Mouse (Mus musculus) intestine, embryonic 16.5 days (tissue): ENCODE results near the gene Gata5. TPM values are rescaled to one million over a fixed set of nuclear protein-coding genes. Genes with fewer than 3 reads are reported as not detected.
A peak's percentile ranks its signal among the peaks of the same experiment; 100 is the strongest.

Experiments used
- ATAC-seq: fragments of 200-750 bp; cut with Nextera tagmentation; 2 replicates; pipeline ENCODE4 v1.8.0; 2017; ENCODE audit warnings: moderate TSS enrichment, moderate library complexity
- H3K27ac ChIP-seq: fragments of 300-500 bp; sonication (generic); 2 replicates; pipeline ENCODE4 v1.5.1; 2014; ENCODE audit warnings: mild to moderate bottlenecking, low read length
- H3K27me3 ChIP-seq: fragments of 300-500 bp; sonication (generic); replicated peaks from 2 replicates; pipeline ENCODE4 v1.6.1; 2014; ENCODE audit warnings: low read length, control low read depth, mixed read lengths; ENCODE audit not compliant: control insufficient read depth, insufficient read depth
- H3K36me3 ChIP-seq: fragments of 300-500 bp; sonication (generic); 2 replicates; pipeline ENCODE4 v1.6.1; 2014; ENCODE audit warnings: low read length, control low read depth; ENCODE audit not compliant: control insufficient read depth, insufficient read depth
- H3K4me1 ChIP-seq: fragments of 300-500 bp; sonication (generic); 2 replicates; pipeline ENCODE4 v1.6.1; 2014; ENCODE audit warnings: low read length, control low read depth, mixed read lengths; ENCODE audit not compliant: control insufficient read depth, insufficient read depth
- H3K4me2 ChIP-seq: fragments of 300-500 bp; sonication (generic); 2 replicates; pipeline ENCODE4 v1.6.1; 2014; ENCODE audit warnings: low read depth, low read length, control low read depth
- H3K4me3 ChIP-seq: fragments of 300-500 bp; sonication (generic); 2 replicates; pipeline ENCODE4 v1.5.1; 2014; ENCODE audit warnings: mild to moderate bottlenecking, low read length
- H3K9ac ChIP-seq: fragments of 300-500 bp; sonication (generic); 2 replicates; pipeline ENCODE4 v1.6.1; 2014; ENCODE audit warnings: low read depth, low read length
- H3K9me3 ChIP-seq: fragments of 300-500 bp; sonication (generic); 2 replicates; pipeline ENCODE4 v1.6.1; 2016; ENCODE audit warnings: low read length, control low read depth; ENCODE audit not compliant: control insufficient read depth
- WGBS: fragments of 180-500 bp; shearing (Covaris S2); extraction: QIAGEN DNeasy Blood & Tissue Kit; methylation state at CpG from one replicate; pipeline ENCODE4 v1.1.7; 2014; 5-methylcytosine and 5-hydroxymethylcytosine counted together
- polyA plus RNA-seq: library from polyadenylated mRNA; unstranded; fragments of >200 nt; fragmentation: Nextera tagmentation; extraction: Ambion mirVana; gene quantifications from 2 replicates; pipeline ENCODE4 v1.2.1, GENCODE M21; 2015

Gata5 gene
- polyA plus RNA-seq, 1 experiment from 2014 or later = 10.3 TPM

GRCm38 (mm10) chr2:180277773-180278320 lies 56.7 kb downstream of the Gata5 start:
- peak overlapping the region; percentile 20; the same call in 1 of the 2 replicates for H3K9ac ChIP-seq
- ATAC-seq = no peak
- no peaks in the 10 kb centered on the region for H3K27me3 ChIP-seq
- H3K4me2 ChIP-seq = 0 out of 2 replicates have a peak overlapping the region, but pooled peaks have one; percentile 26
- 46% methylated on average over 8 of the region's 8 CpGs for WGBS
- H3K9me3 ChIP-seq = no peaks in the 10 kb centered on the region
- no peak overlapping the region for H3K4me3 ChIP-seq
- peak overlapping the region; percentile 93 for H3K27ac ChIP-seq
- H3K4me1 ChIP-seq = peaks cover 20% of the 10 kb centered on the region
- H3K36me3 ChIP-seq = no peaks in the 10 kb centered on the region

DNA sequence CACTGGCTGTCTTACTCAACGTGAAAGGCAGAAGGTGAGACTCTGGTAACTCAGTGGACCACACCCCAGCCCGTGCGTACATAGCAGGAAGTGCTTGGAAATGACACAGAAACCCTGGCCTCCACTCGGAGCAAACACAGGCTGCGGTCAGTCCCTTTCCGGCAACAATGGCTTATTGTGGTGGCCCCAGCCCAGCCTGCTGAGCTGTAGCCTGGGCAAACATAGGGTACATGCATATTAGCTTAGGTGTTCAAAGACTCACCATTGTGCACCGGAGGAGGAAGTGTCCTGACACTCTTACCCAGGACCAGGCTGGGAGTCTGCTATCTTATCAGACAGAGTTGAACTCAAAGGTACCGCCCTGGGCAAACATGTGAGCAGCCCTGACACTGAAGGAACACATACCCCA lies 57.6 kb downstream of the Gata5 start:
- WGBS = 41% methylated on average over 8 of the region's 8 CpGs
- H3K4me2 ChIP-seq = peak overlapping the region; percentile 31

GRCm38 (mm10) chr2:180276385-180276784 lies 58.1 kb downstream of the Gata5 start:
- Histone ChIP-seq H3K9ac (peak overlapping the region; percentile 12; the same call in 1 of the 2 replicates), H3K4me3 (no peak overlapping the region), H3K4me1 (peaks cover 32% of the 10 kb centered on the region), H3K36me3 (no peaks in the 10 kb centered on the region), H3K27me3 (no peaks in the 10 kb centered on the region), H3K27ac (peak overlapping the region; percentile 93), H3K9me3 (no peaks in the 10 kb centered on the region), H3K4me2 (peak overlapping the region; percentile 31)
- 40% methylated on average over 4 of the region's 4 CpGs for WGBS
- peak; percentile 0; the same call in 1 of the 2 replicates for ATAC-seq

More for the DNA sequence above, 57.6 kb downstream of the Gata5 start:
- Histone ChIP-seq H3K27me3 (no peaks in the 10 kb centered on the region), H3K9ac (peak overlapping the region; percentile 12), H3K36me3 (no peaks in the 10 kb centered on the region), H3K27ac (peak overlapping the region; percentile 93), H3K9me3 (no peaks in the 10 kb centered on the region), H3K4me1 (peaks cover 28% of the 10 kb centered on the region), H3K4me3 (no peak overlapping the region)
- ATAC-seq = peak; percentile 61

DNA sequence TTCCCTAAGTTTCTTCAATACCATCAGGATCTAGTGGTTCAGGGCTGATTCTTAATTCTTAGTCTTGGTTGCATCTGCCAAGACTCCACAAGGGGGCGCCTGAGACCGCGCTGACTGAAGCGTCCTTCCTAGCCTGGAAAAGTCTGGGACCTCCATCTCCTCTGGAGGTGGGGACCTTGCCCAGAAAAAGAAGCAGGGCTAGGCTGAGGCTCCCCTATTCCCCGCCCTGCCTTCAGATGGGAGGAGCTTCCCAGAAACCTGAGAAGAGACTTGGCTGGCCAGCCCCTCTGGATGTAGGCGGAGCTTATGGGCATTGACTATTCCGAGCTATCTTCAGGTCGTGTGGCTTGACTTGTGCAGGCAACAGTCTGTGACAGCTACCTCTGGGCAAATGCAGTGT lies 58.7 kb downstream of the Gata5 start:
- H3K4me3 ChIP-seq = no peak overlapping the region
- H3K4me2 ChIP-seq = peak overlapping the region; percentile 31; the same call in 1 of the 2 replicates
- H3K27me3 ChIP-seq = no peaks in the 10 kb centered on the region
- peak overlapping the region; percentile 93 for H3K27ac ChIP-seq
- peaks cover 32% of the 10 kb centered on the region for H3K4me1 ChIP-seq
- H3K9ac ChIP-seq = 0 out of 2 replicates have a peak overlapping the region, but pooled peaks have one; percentile 7
- no peaks in the 10 kb centered on the region for H3K9me3 ChIP-seq
- WGBS = 0% methylated on average over 8 of the region's 8 CpGs
- peak; percentile 54 for ATAC-seq
- no peaks in the 10 kb centered on the region for H3K36me3 ChIP-seq

Other genes with a start within 250 kb of the Gata5 start
- 0.07 and 0.09 TPM in 2 replicates for gene Hrh3, start 230.2 kb downstream of the Gata5 start, polyA plus RNA-seq
- 30.4 and 32.4 TPM in 2 replicates for gene Osbpl2, start 215.4 kb downstream of the Gata5 start, polyA plus RNA-seq
- 172 and 194 TPM in 2 replicates for gene Adrm1, start 163.2 kb downstream of the Gata5 start, polyA plus RNA-seq
- 26.7 and 29.7 TPM in 2 replicates for gene Lama5, start 108.8 kb downstream of the Gata5 start, polyA plus RNA-seq
- gene Rps21, start 77.3 kb downstream of the Gata5 start, polyA plus RNA-seq = 471 and 487 TPM in 2 replicates
- gene Cables2, start 61.2 kb downstream of the Gata5 start, polyA plus RNA-seq = 2.8 and 4.8 TPM in 2 replicates
- gene Rbbp8nl, start 44.8 kb downstream of the Gata5 start, polyA plus RNA-seq = 2.5 TPM in 2 replicates
- 2.2 TPM in 2 replicates for gene Slco4a1, start 121.5 kb upstream of the Gata5 start, polyA plus RNA-seq
- gene Ntsr1, start 165.3 kb upstream of the Gata5 start, polyA plus RNA-seq = 1.9 and 2.1 TPM in 2 replicates
- 19.0 and 20.9 TPM in 2 replicates for gene Mrgbp, start 246.6 kb upstream of the Gata5 start, polyA plus RNA-seq